Mouse (Mus musculus): ENCODE data around the gene 4930407I10Rik. TPM values are rescaled to one million over a fixed set of nuclear protein-coding genes. Genes with fewer than 3 reads are reported as not detected.

The 4930407I10Rik gene
- polyA plus RNA-seq, 2 experiments = 0.06 TPM; not detected in 1

- Histone ChIP-seq H3K9ac (ENCODE audit: low read depth, low read length, severe bottlenecking) (no peak overlapping the region), H3K27ac (replicated peaks; ENCODE audit: low read depth, low read length) (no peak overlapping the region), H3K4me3 (replicated peaks; ENCODE audit: low read length) (no peak overlapping the region), H3K27me3 (ENCODE audit: control insufficient read depth, insufficient read depth, low read length) (no peaks in the 10 kb centered on the region), H3K9me3 (ENCODE audit: control insufficient read depth, low read length) (no peaks in the 10 kb centered on the region), H3K4me2 (replicated peaks; ENCODE audit: low read depth, low read length, severe bottlenecking) (no peak overlapping the region), H3K4me1 (ENCODE audit: control insufficient read depth, insufficient read depth, low read length) (no peaks in the 10 kb centered on the region), H3K36me3 (ENCODE audit: control insufficient read depth, insufficient read depth, low read length) (peaks cover 61% of the 10 kb centered on the region)
- 100% methylated on average over 1 of the region's 1 CpGs for WGBS
- peak; percentile 56 for ATAC-seq (ENCODE audit: low FRiP score, low read depth)
- no peak for TF ChIP-seq POLR2A (IDR thresholded peaks at IDR 0.05; ENCODE audit: borderline replicate concordance, extremely low read depth, insufficient read depth, insufficient read length)
- peak; percentile 77 for DNase-seq (ENCODE audit: low spot score)
These were observed 18.3 kb upstream of the 4930407I10Rik start for GRCm38 (mm10) chr15:82040650-82041049.

GRCm38 (mm10) chr15:82044166-82044784 is 14.7 kb upstream of the 4930407I10Rik start:
- no peak for DNase-seq (ENCODE audit: low spot score)
- no peaks in the 10 kb centered on the region for H3K27me3 ChIP-seq (ENCODE audit: control insufficient read depth, insufficient read depth, low read length)
- peaks cover 5% of the 10 kb centered on the region for H3K4me1 ChIP-seq (ENCODE audit: control insufficient read depth, insufficient read depth, low read length)
- H3K4me3 ChIP-seq (replicated peaks; ENCODE audit: low read length) = no peak overlapping the region
- no peak for ATAC-seq (ENCODE audit: low FRiP score, low read depth)
- 98% methylated on average over 7 of the region's 7 CpGs for WGBS
- no peak overlapping the region for H3K9ac ChIP-seq (ENCODE audit: low read depth, low read length, severe bottlenecking)
- no peak overlapping the region for H3K4me2 ChIP-seq (replicated peaks; ENCODE audit: low read depth, low read length, severe bottlenecking)
- H3K9me3 ChIP-seq (ENCODE audit: control insufficient read depth, low read length) = no peaks in the 10 kb centered on the region
- H3K36me3 ChIP-seq (ENCODE audit: control insufficient read depth, insufficient read depth, low read length) = peaks cover 36% of the 10 kb centered on the region
- TF ChIP-seq POLR2A (IDR thresholded peaks at IDR 0.05; ENCODE audit: borderline replicate concordance, extremely low read depth, insufficient read depth, insufficient read length) = no peak
- H3K27ac ChIP-seq (replicated peaks; ENCODE audit: low read depth, low read length) = no peak overlapping the region

- no peak for TF ChIP-seq POLR2A (IDR thresholded peaks at IDR 0.05; ENCODE audit: borderline replicate concordance, extremely low read depth, insufficient read depth, insufficient read length)
- DNase-seq (ENCODE audit: low spot score) (no peak), ATAC-seq (ENCODE audit: low FRiP score, low read depth) (no peak)
- Histone ChIP-seq H3K4me3 (replicated peaks; ENCODE audit: low read length) (peak overlapping the region; percentile 95), H3K9ac (ENCODE audit: low read depth, low read length, severe bottlenecking) (peak overlapping the region; percentile 88), H3K36me3 (ENCODE audit: control insufficient read depth, insufficient read depth, low read length) (peaks cover 18% of the 10 kb centered on the region), H3K4me1 (ENCODE audit: control insufficient read depth, insufficient read depth, low read length) (peaks cover 5% of the 10 kb centered on the region), H3K27ac (replicated peaks; ENCODE audit: low read depth, low read length) (no peak overlapping the region), H3K9me3 (ENCODE audit: control insufficient read depth, low read length) (no peaks in the 10 kb centered on the region), H3K27me3 (ENCODE audit: control insufficient read depth, insufficient read depth, low read length) (no peaks in the 10 kb centered on the region), H3K4me2 (replicated peaks; ENCODE audit: low read depth, low read length, severe bottlenecking) (peak overlapping the region; percentile 83)
- WGBS = 6% methylated on average over 26 of the region's 26 CpGs
These were observed 12.6 kb upstream of the 4930407I10Rik start for GRCm38 (mm10) chr15:82046246-82046891.

GRCm38 (mm10) chr15:82047080-82047883 is 11.7 kb upstream of the 4930407I10Rik start, which contains the start of gene Snu13:
Gene Snu13, minus strand, starts transcription at chr15:82047598.
- ATAC-seq (ENCODE audit: low FRiP score, low read depth) (peak; percentile 89), DNase-seq (ENCODE audit: low spot score) (peak; percentile 90)
- 0 out of 2 replicates have a peak, but pooled peaks have one; percentile 38 for TF ChIP-seq POLR2A (IDR thresholded peaks at IDR 0.05; ENCODE audit: borderline replicate concordance, extremely low read depth, insufficient read depth, insufficient read length)
- Histone ChIP-seq H3K27me3 (ENCODE audit: control insufficient read depth, insufficient read depth, low read length) (no peaks in the 10 kb centered on the region), H3K9ac (ENCODE audit: low read depth, low read length, severe bottlenecking) (peak within 1 kb of the TSS; percentile 88), H3K4me3 (replicated peaks; ENCODE audit: low read length) (peak within 1 kb of the TSS; percentile 95), H3K36me3 (ENCODE audit: control insufficient read depth, insufficient read depth, low read length) (peaks cover 16% of the 10 kb centered on the region), H3K4me2 (replicated peaks; ENCODE audit: low read depth, low read length, severe bottlenecking) (peak within 1 kb of the TSS; percentile 83), H3K27ac (replicated peaks; ENCODE audit: low read depth, low read length) (peak within 1 kb of the TSS; percentile 81), H3K9me3 (ENCODE audit: control insufficient read depth, low read length) (no peaks in the 10 kb centered on the region), H3K4me1 (ENCODE audit: control insufficient read depth, insufficient read depth, low read length) (peaks cover 5% of the 10 kb centered on the region)
- under 1% methylated on average over 63 of the region's 74 CpGs for WGBS

DNA sequence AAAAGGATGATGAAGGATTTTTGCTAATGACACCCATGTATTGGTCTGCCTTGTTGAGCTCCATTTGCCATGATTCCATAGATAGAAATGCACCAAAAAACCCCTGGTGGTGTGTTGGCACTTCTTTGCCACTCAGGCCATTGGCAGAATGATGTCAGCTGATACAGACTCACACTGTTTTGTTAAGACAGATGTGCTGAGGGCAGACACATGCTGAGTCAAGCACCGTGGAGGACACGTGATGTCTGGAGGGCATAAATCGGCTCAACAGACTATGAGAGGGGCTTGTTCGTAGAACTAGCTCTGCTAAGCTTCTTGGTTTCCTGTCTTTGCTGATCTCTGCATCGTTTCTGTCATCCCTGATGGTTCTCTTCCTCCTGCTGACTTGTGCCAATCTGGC is 6.4 kb upstream of the 4930407I10Rik start:
- Histone ChIP-seq H3K9me3 (ENCODE audit: control insufficient read depth, low read length) (no peaks in the 10 kb centered on the region), H3K4me1 (ENCODE audit: control insufficient read depth, insufficient read depth, low read length) (no peaks in the 10 kb centered on the region), H3K36me3 (ENCODE audit: control insufficient read depth, insufficient read depth, low read length) (no peaks in the 10 kb centered on the region), H3K27ac (replicated peaks; ENCODE audit: low read depth, low read length) (no peak overlapping the region), H3K4me2 (replicated peaks; ENCODE audit: low read depth, low read length, severe bottlenecking) (no peak overlapping the region), H3K4me3 (replicated peaks; ENCODE audit: low read length) (no peak overlapping the region), H3K9ac (ENCODE audit: low read depth, low read length, severe bottlenecking) (no peak overlapping the region), H3K27me3 (ENCODE audit: control insufficient read depth, insufficient read depth, low read length) (no peaks in the 10 kb centered on the region)
- no peak for ATAC-seq (ENCODE audit: low FRiP score, low read depth)
- 61% methylated on average over 5 of the region's 5 CpGs for WGBS
- DNase-seq (ENCODE audit: low spot score) = no peak
- TF ChIP-seq POLR2A (IDR thresholded peaks at IDR 0.05; ENCODE audit: borderline replicate concordance, extremely low read depth, insufficient read depth, insufficient read length) = no peak

Data from limb, embryonic 14.5 days (tissue).